Mouse (Mus musculus) adrenal gland, adult 2 months (tissue): ENCODE measurements around the gene Ddx5. TPM values are rescaled to one million over a fixed set of nuclear protein-coding genes. Genes with fewer than 3 reads are reported as not detected.
A peak's percentile ranks its signal among the peaks of the same experiment; 100 is the strongest.
"Not testable (repeated sequence)": the region's sequence is repeated elsewhere in the genome, so short reads cannot be mapped to it uniquely, and the experiment has no call there.

Experiments
- DNase-seq: peaks from one replicate; pipeline ENCODE4 v3.0.0; 2021
- long read RNA-seq: library from polyadenylated mRNA; stranded (forward); transcript quantifications from one replicate; pipeline ENCODE4 v2.0.0, GENCODE M21; 2021
- polyA plus RNA-seq: library from polyadenylated mRNA; depleted of rRNA; stranded (reverse); fragments of >200 nt; gene quantifications from 2 replicates; pipeline ENCODE4 v1.2.3, GENCODE M21; 2012; rRNA removed
- total RNA-seq, 2 experiments: library from RNA; stranded (reverse); gene quantifications; 2 replicates each; pipeline ENCODE4 v1.2.3; 2021

Gene Ddx5
- total RNA-seq: 1,000 to 10,000 TPM in 1 of 2 experiments, 100 to 1,000 TPM in 1; 763 to 1,110 TPM
- 2,814 and 2,984 TPM in 2 replicates for polyA plus RNA-seq
- long read RNA-seq, transcript Ddx5-208 (12 exons, 3,593 nt): minor isoform, 103 of 605 reads
- long read RNA-seq, transcript Ddx5-201 (13 exons, 3,559 nt): major isoform, 389 of 605 reads
- long read RNA-seq, partial matches to known transcripts: 32 of 605 reads
- long read RNA-seq, other reads (novel, unspliced or antisense): 81 of 605 reads

DNA sequence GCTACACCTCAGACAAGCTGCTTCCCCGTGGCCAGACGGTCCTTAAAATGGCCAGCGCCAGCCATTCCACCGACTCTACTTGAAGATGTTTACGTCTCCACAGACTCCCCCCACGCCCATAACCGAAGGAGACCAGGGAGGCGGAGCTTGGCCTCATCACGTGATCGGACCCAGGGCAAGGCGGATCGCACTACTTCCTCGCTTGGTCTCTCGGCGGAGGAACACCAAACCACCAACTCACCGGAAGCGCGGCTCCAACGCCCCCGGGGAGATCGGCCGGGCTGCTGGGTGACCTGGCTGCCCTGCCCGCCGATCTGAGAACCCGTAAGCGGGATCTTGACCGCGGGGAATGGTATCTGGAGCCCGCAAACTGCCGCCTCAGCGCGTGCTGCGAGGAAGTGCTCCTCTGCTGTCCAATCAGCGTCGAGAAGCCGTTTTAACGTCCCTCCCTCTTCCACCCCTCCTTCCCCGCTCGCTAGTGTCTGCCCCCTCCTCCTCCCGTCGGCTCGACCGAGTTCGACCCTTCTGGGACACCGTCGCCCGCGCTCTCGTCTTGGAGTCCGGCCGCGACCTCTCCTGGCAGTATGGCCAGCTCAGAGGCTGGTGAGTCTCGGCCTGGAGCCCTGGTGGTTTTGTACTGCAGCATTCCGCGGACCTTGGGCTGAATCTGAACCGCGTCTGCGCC lies at the start of gene Ddx5, which contains the start of gene Cep95:
Ddx5 (minus strand) TSS at position 411 of the 685 bp plus-strand sequence.
Cep95 (plus strand) TSS at position 478 of the 685 bp plus-strand sequence.
- peak; percentile 98 for DNase-seq

DNA sequence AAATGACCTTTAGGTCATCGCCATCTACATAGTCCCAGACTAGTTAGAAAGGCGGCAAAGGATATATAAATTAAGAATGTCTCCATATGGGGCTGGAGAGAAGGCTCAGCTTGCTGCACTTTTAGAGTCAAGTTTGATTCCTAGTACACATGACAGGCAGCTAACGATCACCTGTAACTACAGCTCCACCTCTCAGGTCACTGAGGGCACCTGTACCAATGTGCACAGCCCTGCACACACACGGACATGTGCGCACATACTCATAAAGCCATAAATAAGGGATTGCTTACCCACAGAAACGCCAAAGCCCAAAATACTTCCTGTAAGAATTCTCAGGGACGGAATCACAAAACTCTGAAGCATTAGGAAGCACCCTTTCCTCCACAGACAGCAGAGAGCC lies 39.1 kb upstream of the Ddx5 start:
- DNase-seq: no peak

DNA sequence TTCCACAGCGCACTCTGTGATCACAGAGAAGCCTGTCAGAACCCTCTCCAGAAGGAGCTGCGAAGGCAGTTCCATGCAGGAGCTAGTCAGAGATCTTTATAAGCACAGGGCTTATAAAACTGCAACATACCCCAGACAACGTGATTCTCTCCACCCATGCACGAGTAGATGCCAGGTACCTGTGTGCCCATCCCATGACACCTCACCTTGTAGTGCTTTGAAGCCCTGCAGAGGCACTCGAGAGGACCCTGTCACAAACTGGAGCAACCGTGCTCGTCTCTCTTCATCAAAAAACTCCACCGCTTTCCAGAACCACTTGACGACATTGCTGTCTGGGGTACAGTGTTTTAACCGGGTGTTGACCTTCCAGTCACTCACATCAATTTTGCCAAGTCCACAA lies 35.4 kb upstream of the Ddx5 start:
- DNase-seq: no peak

DNA sequence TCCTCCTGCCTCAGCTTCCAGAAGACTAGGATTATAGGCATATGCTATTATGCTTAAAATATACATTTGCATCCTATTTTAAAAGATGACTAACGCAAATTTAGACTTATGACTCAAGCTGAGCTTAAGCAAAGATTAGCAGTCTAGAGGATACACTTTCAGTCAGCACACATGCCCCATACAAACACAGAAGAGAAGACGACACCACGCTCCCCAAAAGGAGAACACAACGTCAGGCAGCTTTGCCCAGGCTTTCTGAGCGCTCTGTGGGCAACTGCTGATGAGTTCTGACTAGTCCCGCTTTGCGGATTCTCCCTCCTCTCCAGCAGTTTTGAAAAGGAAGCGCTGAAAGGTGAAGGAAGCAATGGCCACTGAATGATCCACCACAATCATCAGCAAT lies 34.8 kb upstream of the Ddx5 start:
- DNase-seq: no peak

DNA sequence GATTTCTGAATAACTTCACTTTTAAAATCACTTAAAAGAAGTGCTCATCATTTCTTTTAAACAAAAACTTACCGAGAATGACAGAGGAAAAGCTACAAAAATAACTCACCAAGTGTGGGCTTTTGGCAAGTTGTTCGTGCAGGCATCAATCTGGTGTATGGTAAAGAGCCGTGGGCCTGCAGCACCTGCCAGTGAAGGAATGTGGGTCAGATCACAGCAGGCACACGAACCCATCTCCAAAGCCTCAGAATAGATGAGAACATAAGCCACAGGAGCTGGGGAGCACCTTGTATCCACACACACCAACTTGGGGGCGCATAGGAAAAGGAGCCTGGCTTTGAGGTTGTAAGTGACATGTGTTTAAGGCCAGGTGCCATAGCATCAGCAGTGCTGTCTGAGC lies 33.9 kb upstream of the Ddx5 start:
- no peak for DNase-seq

DNA sequence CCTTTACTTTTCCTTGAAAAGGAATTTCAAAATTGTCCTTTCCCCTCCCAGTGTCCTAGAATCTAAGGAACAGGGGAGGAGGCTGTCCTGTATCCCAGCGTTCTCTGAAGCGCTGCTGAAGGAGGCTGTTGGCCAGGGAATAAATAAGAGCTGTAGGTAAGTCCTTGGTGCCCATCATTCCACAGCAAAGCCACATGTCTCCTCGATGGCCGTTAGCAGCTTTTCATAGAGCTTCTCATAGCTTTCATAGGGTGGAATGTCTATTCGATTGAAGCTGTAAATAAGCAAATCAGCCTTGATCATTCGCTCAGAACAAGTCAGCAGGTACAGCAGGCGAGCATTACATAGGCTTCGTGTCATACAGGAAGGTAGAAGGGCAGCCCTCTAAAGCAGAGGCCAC lies 33.5 kb upstream of the Ddx5 start:
- DNase-seq: no peak

DNA sequence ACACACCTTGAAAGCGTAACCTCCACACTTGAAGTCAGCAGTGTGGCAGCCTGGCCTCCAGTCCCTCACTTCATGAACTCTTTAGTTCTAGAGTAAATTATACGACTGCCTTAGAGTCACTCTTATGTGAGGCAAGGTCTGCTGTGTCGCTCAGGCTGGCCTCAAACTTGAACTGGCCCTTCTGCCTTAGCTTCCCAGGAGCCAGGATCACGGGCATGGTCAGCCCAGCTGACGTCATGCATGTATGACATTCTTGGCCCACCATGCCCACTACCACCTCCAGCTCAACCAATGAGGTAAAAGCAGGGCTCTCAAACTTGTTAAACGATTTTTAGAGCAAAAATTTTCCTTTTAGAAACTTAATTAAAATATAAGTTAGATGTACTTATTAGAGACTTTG lies 32.4 kb upstream of the Ddx5 start:
- no peak for DNase-seq

DNA sequence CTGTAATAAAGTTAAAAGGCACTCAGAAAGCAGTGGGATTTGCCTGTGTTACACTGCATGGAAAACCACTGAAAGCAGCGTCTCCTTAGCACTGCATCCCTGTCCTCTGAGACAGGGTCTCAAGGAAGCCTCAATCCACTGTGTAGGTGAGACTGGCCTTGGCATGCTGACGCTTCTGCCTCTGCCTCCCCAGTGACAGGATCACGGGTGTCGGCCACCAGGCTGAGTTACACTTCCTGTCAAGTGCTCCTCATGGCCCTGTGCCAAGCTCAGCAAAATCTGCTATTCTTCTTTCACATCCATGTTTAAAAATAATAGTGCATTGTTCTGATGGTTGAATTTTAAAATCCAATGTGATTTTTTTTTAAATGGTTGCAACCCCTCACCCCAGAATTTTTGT lies 32.0 kb upstream of the Ddx5 start:
- DNase-seq: peak; percentile 64

DNA sequence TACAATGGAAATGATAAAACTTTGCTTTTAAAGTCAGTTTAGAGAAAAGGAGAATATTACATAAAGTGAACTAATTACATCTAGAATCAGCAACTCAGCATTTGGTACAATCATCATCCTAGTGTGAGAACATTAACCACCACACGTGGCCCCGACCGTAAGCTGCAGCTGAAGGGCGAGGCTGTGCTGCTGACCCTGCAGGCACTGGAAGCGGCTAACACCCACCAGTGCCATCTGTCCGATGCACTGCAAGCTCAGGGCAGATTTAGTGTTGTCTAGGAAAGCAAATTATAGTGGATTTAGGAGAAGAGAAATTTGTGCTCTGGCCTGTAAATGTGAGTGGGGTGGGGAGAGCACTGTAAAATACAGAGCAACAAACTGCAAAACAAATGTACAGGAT lies 31.3 kb upstream of the Ddx5 start:
- DNase-seq: no peak

DNA sequence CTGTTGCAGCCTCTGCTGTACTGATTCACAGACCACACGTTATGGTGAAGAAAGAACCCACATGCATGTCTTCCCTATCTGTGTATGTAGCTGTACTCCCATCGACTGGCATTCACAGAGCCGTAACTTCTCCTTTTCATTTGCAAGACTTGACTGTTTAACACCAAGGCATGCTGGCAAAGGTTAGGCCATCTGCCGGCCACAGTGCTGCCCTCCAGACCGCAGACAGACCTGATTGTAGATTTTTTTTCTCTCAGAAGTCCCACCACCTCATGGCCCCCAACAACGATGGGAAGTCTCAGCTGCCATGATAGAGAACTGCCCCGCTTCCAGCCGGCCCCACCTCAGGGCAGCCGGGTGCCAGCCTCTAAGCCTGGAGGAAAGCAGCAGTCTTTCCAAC lies 30.6 kb upstream of the Ddx5 start:
- no peak for DNase-seq

DNA sequence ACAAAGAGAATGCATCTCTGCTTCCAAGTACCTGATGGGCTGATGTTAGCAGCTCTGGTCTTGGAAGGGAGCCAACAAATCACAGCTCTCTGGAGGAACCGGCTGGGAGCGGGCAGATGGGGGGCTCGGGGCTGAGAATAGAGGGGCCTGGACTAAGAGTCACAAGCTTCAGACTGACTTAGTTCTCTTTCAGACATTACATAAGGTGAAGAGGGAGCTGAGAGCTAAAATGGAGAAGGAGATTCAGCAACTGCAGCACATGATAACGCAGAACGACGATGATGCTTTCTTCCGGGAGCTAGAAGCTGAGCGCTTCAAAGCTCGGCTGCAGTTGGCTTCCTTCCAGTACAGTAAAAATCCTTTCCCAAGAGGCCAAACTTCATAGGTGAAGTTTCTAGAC lies 29.4 kb upstream of the Ddx5 start:
- DNase-seq: peak; percentile 22

DNA sequence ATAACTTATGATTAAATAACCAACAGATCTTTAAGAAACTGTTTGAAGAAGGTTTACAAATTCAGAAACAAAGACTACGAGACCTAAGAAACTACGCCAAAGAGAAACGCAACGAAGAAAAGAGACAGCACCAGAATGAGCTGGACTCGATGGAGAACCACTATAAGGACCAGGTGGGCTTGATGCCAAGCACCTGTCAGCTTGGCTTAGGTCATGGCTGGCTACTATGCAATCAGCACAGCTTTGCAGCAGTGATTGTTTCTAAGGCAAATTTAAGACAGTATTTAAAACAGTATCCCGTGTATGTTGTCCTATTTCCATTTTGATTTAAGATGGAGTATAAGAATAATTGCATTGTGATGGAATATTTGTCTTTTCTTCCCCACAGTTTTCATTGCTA lies 28.8 kb upstream of the Ddx5 start:
- DNase-seq: no peak

DNA sequence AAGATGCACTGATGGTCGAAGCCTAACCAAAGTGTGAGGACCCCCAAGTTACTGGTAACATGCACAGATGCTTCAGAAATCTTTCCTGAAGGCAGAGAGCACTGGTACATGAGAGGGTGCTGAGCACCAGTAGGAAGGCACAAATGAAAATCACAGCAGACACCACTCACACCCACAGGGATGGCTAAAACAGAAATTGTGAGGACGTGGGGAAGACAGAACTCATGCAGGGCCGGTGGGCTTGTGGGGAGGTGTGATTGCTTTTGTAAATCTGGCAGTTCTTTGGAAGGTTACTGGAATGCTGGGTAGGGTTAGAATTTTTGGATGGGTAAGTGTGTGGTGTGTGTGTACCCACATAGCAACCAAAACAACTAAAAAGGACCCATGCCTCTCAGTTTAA lies 28.2 kb upstream of the Ddx5 start:
- no peak for DNase-seq

DNA sequence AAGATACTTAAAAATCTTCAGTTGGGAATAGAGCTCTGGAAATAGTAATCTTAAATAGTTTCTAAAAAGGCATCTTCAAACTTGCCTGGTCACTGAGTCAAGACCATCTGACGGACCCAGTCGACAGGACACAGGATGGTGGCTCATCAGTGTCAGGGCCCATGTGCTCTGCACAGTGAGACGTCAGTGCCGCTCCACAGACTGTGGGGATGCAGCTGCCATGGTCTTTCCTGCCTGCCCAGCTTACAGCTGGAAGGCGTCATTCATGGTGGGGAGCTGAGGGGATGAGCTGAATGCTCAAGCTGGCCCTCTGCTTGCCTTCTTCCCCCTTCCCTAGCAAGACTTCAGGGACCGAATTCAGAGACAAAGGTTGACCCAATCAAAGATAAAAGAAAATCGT lies 27.3 kb upstream of the Ddx5 start:
- DNase-seq: no peak

DNA sequence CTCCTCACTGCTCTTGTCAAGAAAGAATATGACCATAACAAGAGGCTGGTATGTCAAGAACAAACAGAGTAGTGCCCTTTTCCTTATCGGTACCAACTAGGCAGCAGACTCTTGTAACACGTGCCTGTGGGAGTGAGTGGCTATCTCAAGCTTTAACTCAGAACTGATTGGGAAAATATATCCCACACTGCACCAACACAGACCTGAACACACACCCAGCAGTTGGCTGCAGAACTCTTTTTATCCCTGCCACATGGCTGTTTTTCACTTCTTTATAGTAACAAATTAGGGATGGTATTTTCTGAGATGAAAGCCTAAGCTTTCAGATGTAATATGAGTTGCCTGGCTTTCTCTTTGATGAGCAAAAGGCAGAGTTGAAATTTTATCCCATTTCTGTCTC lies 26.8 kb upstream of the Ddx5 start:
- no peak for DNase-seq

DNA sequence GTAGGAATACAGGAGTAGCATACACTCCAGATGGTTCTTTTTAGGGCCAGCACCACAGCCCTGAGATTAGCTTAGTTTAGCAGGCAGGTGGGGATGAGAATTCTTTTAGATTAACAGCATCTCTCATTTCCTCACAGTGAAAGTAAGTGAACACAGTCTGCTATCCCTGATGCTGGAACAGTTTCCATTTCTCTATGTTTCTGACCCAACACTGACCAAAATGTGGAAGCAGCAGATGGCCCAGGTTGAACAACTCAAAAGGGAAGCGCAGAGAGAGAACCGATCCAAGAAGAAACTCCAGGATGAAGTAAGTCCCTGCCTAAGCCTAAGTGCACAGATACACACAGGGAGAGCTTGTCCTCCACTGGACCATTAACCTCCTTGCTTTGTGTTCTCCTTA lies 26.3 kb upstream of the Ddx5 start:
- no peak for DNase-seq

DNA sequence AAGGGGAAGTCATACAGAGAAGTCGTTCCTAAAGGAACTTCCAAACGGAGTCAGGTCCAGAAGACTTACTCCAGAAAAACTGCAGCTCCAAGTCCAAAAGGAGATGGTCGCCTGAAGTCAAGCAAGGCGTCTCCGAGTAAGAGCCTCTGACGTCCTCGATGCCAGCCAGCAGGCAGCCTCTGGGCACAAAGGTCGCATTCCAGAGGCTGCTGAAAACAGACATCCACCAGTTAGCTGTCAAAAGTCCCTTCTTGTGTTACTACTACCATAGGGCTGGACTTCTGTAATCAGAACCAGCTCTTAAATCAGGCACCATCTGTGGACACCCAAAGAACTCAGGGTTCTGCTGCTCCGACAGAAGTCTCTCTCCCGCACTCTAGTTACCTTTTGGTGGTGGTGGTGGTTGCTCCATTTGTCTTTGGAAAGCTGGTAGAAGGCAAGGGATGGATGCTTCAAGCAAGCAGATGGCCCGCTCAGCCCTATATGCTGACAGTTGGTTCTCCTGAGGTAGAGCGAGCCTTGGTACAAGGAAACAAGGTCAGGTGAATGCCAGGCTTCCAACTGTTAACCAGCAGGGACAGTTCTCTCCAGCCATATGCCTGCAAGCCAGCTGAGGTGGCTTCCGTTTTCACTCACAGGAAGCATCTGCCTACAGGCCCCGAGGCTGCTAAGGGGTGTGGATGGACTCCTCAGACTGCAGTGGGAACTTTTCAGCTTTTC lies 25.8 kb upstream of the Ddx5 start:
- DNase-seq: no peak

DNA sequence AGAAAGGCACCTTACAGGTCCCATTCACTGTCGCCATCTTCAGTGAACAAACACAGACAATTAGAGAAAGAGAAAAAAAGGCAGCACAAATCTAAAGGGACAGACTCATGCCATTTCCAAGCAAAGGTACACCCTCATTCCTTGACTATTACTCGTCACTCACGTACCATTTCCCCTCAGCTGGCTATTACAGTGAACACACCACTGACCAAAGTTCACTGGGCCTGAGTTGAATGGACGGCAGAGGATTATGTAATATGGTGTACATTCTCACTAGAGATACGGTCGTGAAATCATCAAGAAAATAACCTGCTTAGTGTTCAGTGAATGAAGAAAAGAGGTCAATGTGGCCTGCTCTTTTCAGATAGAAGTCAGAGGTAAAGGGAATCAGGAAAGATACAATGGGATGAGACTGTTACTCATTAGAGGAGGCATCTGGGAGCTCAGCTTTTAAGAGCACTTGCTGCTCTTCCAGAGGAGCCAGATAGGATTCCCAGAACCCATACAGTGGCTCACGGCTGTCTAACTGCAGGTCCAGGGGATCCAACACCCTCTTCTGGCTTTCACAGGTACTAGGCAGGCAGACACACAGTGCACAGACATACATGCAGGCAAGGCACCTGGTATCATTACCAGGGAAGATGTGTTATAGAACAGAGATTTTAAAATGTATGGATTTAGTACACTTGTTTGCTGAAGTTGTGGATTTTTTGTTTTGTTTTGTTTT lies 23.6 kb upstream of the Ddx5 start:
- no peak for DNase-seq

DNA sequence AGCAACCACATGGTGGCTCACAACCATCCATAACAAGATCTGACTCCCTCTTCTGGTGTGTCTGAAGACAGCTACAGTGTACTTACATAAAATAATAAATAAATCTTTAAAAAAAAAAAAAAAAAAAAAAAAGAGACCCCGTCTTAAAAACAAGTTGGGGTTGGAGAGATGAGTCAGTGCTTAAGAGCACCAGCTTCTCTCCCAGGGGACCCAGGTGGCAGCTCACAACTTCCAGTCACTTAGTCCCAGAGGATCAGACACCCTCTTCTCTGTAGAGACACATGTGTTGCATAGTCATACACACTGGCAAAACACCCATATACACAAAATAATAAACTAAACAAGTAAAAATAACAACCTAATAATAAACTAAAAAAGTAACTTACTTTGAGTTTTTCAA lies 18.5 kb upstream of the Ddx5 start:
- not testable (repeated sequence) for DNase-seq

DNA sequence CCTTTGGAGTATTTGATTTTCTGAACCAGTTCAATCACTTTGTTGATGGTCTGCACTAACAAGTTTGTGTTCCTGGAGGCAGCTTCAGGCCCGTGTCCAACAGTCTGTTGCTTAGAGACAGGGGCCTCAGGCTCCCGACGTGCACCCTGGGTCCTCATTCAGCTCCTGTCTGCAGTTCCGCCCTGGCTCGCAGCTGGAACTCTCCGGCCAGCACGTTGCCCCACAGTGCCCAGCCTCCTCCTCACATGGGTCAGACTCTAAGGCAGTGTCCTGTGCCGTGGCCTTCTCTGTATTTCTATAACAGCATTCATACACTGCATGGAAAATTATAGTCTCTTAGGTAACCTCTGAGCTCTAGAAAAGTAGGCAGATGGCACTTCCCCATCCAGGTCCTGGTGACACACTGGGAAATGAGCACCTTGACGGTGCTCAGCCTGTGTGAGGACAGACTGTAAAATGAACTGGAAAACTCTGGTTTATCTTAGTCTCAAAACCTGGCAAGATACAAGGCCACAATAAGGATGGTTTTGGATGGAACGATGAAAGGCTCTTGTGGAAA lies 13.2 kb upstream of the Ddx5 start:
- no peak for DNase-seq

DNA sequence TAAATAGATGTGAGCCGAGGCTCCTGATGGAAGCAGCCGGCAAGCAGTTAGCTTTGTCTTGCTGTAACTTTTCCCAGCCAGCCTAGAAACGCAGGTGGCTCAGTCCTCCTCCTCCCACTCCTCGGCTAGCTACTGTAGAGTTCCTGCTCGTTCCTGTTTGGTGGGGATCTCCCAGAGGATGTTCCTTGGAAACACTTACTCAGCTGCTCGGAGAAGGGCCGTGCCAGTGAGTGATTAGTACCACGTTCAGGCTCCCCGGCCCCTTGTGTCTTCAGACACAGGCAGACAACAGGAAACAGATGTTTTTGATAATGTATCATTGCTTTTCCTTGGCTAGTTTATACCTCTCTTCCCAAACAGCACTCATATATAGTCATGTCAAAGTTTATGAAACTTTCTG lies 6.7 kb upstream of the Ddx5 start:
- no peak for DNase-seq

DNA sequence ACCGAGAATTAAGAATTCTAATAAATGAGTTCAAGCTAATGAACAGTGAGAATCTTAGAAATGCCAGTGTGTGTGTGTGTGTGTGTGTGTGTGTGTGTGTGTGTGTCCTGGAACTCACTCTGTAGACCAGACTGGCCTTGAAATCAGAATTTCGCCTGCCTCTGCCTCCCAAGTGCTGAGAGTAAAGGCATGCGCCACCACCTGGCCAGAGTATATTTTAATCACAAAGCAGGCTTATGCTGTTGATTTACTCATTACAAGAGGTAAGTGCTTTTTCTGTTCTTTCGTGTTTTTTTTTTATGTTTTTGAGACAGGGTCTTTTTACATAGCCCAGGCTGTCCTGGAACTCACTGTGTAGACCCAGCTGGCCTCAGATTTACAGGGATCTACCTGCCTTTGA lies 4.9 kb upstream of the Ddx5 start:
- no peak for DNase-seq
